Mouse (Mus musculus) hindbrain, embryonic 14.5 days (tissue): Measurements from ENCODE around the gene Gm21985. TPM values are rescaled to one million over a fixed set of nuclear protein-coding genes. Genes with fewer than 3 reads are reported as not detected.

Source experiments
- ATAC-seq: fragments of 200-750 bp; cut with Nextera tagmentation; 2 replicates; pipeline ENCODE4 v1.8.0; 2017; ENCODE audit warnings: moderate number of reproducible peaks, mild to moderate bottlenecking, moderate TSS enrichment, moderate library complexity; ENCODE audit not compliant: low FRiP score
- DNase-seq: peaks from one replicate; pipeline ENCODE4 v3.0.0-alpha.2; 2015; ENCODE audit warnings: low spot score
- H3K27ac ChIP-seq: fragments of 300-500 bp; sonication (generic); 2 replicates; pipeline ENCODE4 v1.5.1; 2014; ENCODE audit warnings: mild to moderate bottlenecking, moderate library complexity
- H3K27me3 ChIP-seq: fragments of 300-500 bp; sonication (generic); 2 replicates; pipeline ENCODE4 v1.6.1; 2014; ENCODE audit warnings: mild to moderate bottlenecking, low read length, mixed read lengths; ENCODE audit not compliant: control insufficient read depth, insufficient read depth
- H3K36me3 ChIP-seq: fragments of 300-500 bp; sonication (generic); replicated peaks from 2 replicates; pipeline ENCODE4 v1.6.1; 2014; ENCODE audit not compliant: control insufficient read depth, insufficient read depth
- H3K4me1 ChIP-seq: fragments of 300-500 bp; sonication (generic); replicated peaks from 2 replicates; pipeline ENCODE4 v1.6.1; 2014; ENCODE audit warnings: antibody characterized with exemption, low read length, mixed read lengths; ENCODE audit not compliant: control insufficient read depth, insufficient read depth
- H3K4me2 ChIP-seq: fragments of 300-500 bp; sonication (generic); replicated peaks from 2 replicates; pipeline ENCODE4 v1.6.1; 2014; ENCODE audit warnings: mild to moderate bottlenecking, moderate library complexity
- H3K4me3 ChIP-seq: fragments of 300-500 bp; sonication (generic); replicated peaks from 2 replicates; pipeline ENCODE4 v1.5.1; 2014; ENCODE audit warnings: mild to moderate bottlenecking, low read length
- H3K9ac ChIP-seq: fragments of 300-500 bp; sonication (generic); 2 replicates; pipeline ENCODE4 v1.6.1; 2014
- H3K9me3 ChIP-seq: fragments of 300-500 bp; sonication (generic); 2 replicates; pipeline ENCODE4 v1.6.1; 2016; ENCODE audit warnings: low read length; ENCODE audit not compliant: control insufficient read depth
- WGBS: fragments of 180-500 bp; shearing (Covaris S2); extraction: QIAGEN DNeasy Blood & Tissue Kit; methylation state at CpG from one replicate; pipeline ENCODE4 v1.1.7; 2014; 5-methylcytosine and 5-hydroxymethylcytosine counted together
- polyA plus RNA-seq: library from polyadenylated mRNA; unstranded; fragments of >200 nt; fragmentation: Nextera tagmentation; extraction: Ambion mirVana; gene quantifications from 2 replicates; pipeline ENCODE4 v1.2.1, GENCODE M21; 2014

Gm21985 gene
- polyA plus RNA-seq, 1 experiment from 2014 or later = not detected

GRCm38 (mm10) chr2:112296211-112296610 lies 30.1 kb downstream of the Gm21985 start:
- DNase-seq = no peak
- Histone ChIP-seq H3K27me3 (no peaks in the 10 kb centered on the region), H3K4me2 (no peak overlapping the region), H3K36me3 (no peaks in the 10 kb centered on the region), H3K9me3 (no peaks in the 10 kb centered on the region), H3K4me3 (no peak overlapping the region), H3K27ac (no peak overlapping the region; the same call in 1 of the 2 replicates), H3K9ac (no peak overlapping the region), H3K4me1 (0 out of 2 replicates have a peak, but pooled peaks cover 4% of the 10 kb centered on the region)
- no peak for ATAC-seq
- 68% methylated on average over 3 of the region's 3 CpGs for WGBS

- DNase-seq (no peak), ATAC-seq (no peak)
- Histone ChIP-seq H3K4me1 (0 out of 2 replicates have a peak, but pooled peaks cover 4% of the 10 kb centered on the region), H3K36me3 (no peaks in the 10 kb centered on the region), H3K4me3 (no peak overlapping the region), H3K27ac (no peak overlapping the region), H3K27me3 (no peaks in the 10 kb centered on the region), H3K9me3 (no peaks in the 10 kb centered on the region), H3K9ac (no peak overlapping the region), H3K4me2 (no peak overlapping the region)
- 96% methylated on average over 4 of the region's 4 CpGs for WGBS
Measured at GRCm38 (mm10) chr2:112298221-112298620, 32.1 kb downstream of the Gm21985 start.

- Histone ChIP-seq H3K4me1 (no peaks in the 10 kb centered on the region), H3K27ac (no peak overlapping the region), H3K36me3 (no peaks in the 10 kb centered on the region), H3K9ac (no peak overlapping the region), H3K27me3 (no peaks in the 10 kb centered on the region), H3K4me2 (no peak overlapping the region), H3K4me3 (no peak overlapping the region), H3K9me3 (no peaks in the 10 kb centered on the region)
- no peak for ATAC-seq
- no peak for DNase-seq
- 95% methylated on average over 3 of the region's 3 CpGs for WGBS
Measured at GRCm38 (mm10) chr2:112308671-112309070, 42.6 kb downstream of the Gm21985 start.

- H3K36me3 ChIP-seq = no peaks in the 10 kb centered on the region
- no peak overlapping the region for H3K9ac ChIP-seq
- no peak overlapping the region for H3K4me3 ChIP-seq
- DNase-seq (no peak), ATAC-seq (no peak)
- no peaks in the 10 kb centered on the region for H3K9me3 ChIP-seq
- H3K27ac ChIP-seq = no peak overlapping the region
- no peaks in the 10 kb centered on the region for H3K27me3 ChIP-seq
- H3K4me2 ChIP-seq = no peak overlapping the region
- H3K4me1 ChIP-seq = no peaks in the 10 kb centered on the region
- 77% methylated on average over 10 of the region's 10 CpGs for WGBS
Measured at GRCm38 (mm10) chr2:112309161-112309600, 43.1 kb downstream of the Gm21985 start.

GRCm38 (mm10) chr2:112315638-112316037 lies 49.5 kb downstream of the Gm21985 start:
- no peak for ATAC-seq
- no peaks in the 10 kb centered on the region for H3K9me3 ChIP-seq
- H3K27ac ChIP-seq = no peak overlapping the region
- H3K27me3 ChIP-seq = no peaks in the 10 kb centered on the region
- no peaks in the 10 kb centered on the region for H3K4me1 ChIP-seq
- WGBS = 78% methylated on average over 7 of the region's 7 CpGs
- H3K4me3 ChIP-seq = no peak overlapping the region
- no peak overlapping the region for H3K9ac ChIP-seq
- H3K36me3 ChIP-seq = no peaks in the 10 kb centered on the region
- H3K4me2 ChIP-seq = no peak overlapping the region
- DNase-seq = no peak

GRCm38 (mm10) chr2:112318227-112318626 lies 52.1 kb downstream of the Gm21985 start:
- Histone ChIP-seq H3K27ac (no peak overlapping the region), H3K9me3 (no peaks in the 10 kb centered on the region), H3K36me3 (no peaks in the 10 kb centered on the region), H3K4me3 (no peak overlapping the region), H3K27me3 (no peaks in the 10 kb centered on the region), H3K4me1 (no peaks in the 10 kb centered on the region), H3K4me2 (no peak overlapping the region), H3K9ac (no peak overlapping the region)
- no peak for ATAC-seq
- no peak for DNase-seq
- 94% methylated on average over 2 of the region's 2 CpGs for WGBS

- 90% methylated on average over 7 of the region's 7 CpGs for WGBS
- no peak overlapping the region for H3K27ac ChIP-seq
Measured at GRCm38 (mm10) chr2:112318905-112319304, 52.8 kb downstream of the Gm21985 start.

GRCm38 (mm10) chr2:112328069-112328777 lies 62.1 kb downstream of the Gm21985 start:
- no peak overlapping the region for H3K4me2 ChIP-seq
- WGBS = 90% methylated on average over 11 of the region's 11 CpGs
- H3K4me3 ChIP-seq = no peak overlapping the region
- H3K27me3 ChIP-seq = no peaks in the 10 kb centered on the region
- no peaks in the 10 kb centered on the region for H3K36me3 ChIP-seq
- no peak overlapping the region for H3K9ac ChIP-seq
- no peaks in the 10 kb centered on the region for H3K4me1 ChIP-seq
- no peak for DNase-seq
- ATAC-seq = no peak
- no peak overlapping the region for H3K27ac ChIP-seq
- no peaks in the 10 kb centered on the region for H3K9me3 ChIP-seq

More at GRCm38 (mm10) chr2:112318905-112319304, 52.8 kb downstream of the Gm21985 start:
- no peak overlapping the region for H3K4me2 ChIP-seq
- H3K9me3 ChIP-seq = no peaks in the 10 kb centered on the region
- no peaks in the 10 kb centered on the region for H3K4me1 ChIP-seq
- no peak for ATAC-seq
- no peaks in the 10 kb centered on the region for H3K36me3 ChIP-seq
- no peak overlapping the region for H3K4me3 ChIP-seq
- no peak for DNase-seq
- H3K9ac ChIP-seq = no peak overlapping the region
- H3K27me3 ChIP-seq = no peaks in the 10 kb centered on the region

- Histone ChIP-seq H3K27me3 (no peaks in the 10 kb centered on the region), H3K9me3 (no peaks in the 10 kb centered on the region), H3K4me1 (no peaks in the 10 kb centered on the region), H3K27ac (no peak overlapping the region), H3K4me2 (no peak overlapping the region), H3K36me3 (peaks cover 26% of the 10 kb centered on the region), H3K9ac (no peak overlapping the region), H3K4me3 (no peak overlapping the region)
- DNase-seq (no peak), ATAC-seq (no peak)
- WGBS = 77% methylated on average over 4 of the region's 4 CpGs
Measured at GRCm38 (mm10) chr2:112332051-112332898, 66.2 kb downstream of the Gm21985 start.
